Mouse (Mus musculus) left cerebral cortex, postnatal 25 days (tissue): ENCODE measurements around the gene Ccdc190. TPM values are rescaled to one million over a fixed set of nuclear protein-coding genes. Genes with fewer than 3 reads are reported as not detected.

Experiments used
- DNase-seq, 2 experiments: peaks; one replicate each; pipeline ENCODE4 v3.0.0; 2022; ENCODE audit warnings: low spot score in 2 of 2, mixed read lengths in 1 of 2
- intact Hi-C: fragments of 180-260 bp; cut with DNase I; formaldehyde crosslinking; loops from one replicate; pipeline ENCODE4 v1.15.1; 2025
- total RNA-seq, 2 experiments: library from RNA; stranded (reverse); gene quantifications; 2 replicates each; pipeline ENCODE4 v1.2.3; 2021

Gene Ccdc190
- total RNA-seq, 2 experiments from 2014 or later: 16.5 to 19.4 TPM

- intact Hi-C loops: no loop called here
- no peak for DNase-seq
These were observed 587 bp upstream of the Ccdc190 start for GRCm38 (mm10) chr1:169927753-169928369.

GRCm38 (mm10) chr1:169931698-169932097 is 3.2 kb downstream of the Ccdc190 start:
- DNase-seq: no peak
- intact Hi-C loops: no loop called here

- intact Hi-C loops: no loop called here
- DNase-seq: no peak
These were observed 3.8 kb downstream of the Ccdc190 start for GRCm38 (mm10) chr1:169932122-169932746.

DNA sequence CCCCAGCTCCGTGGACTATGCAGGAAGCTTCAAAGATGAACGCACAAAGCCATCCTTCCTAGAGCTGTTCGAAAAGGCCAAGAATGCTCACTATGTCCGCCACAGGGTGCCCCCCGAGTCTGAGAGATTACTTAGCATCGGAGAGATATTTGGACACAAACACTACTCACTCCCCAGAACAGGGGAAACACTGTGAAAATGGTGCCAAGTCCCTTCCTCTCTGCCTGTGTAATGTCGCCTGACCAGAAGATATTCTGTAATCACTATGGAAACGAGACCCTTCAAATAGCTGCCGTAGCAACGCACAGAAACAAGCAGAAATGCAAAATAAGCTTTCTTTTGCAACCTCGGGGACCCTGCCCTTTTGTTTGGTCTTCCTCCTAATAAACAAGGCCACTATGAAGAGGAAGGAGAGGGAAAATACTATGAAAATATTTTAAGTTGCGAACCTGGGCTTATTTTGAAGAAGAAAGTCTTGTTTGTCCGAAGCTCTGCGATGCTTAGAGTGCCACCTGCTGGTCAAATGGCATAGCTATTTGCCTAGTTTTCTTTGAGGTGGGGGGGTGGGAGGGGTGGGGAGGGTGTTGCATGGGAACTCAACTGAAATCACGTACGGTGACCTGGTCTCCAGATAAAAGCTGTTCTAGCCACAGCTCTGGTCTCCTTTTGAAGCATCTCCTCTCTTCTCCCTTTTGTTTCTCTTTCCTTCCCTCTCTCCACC is 5.7 kb downstream of the Ccdc190 start:
- peak; percentile 66 to 74 for DNase-seq
- intact Hi-C loops: no loop called here

- intact Hi-C loops: no loop called here
- DNase-seq: peak; percentile 56 to 75
These were observed 10.9 kb downstream of the Ccdc190 start for GRCm38 (mm10) chr1:169939345-169939744.

GRCm38 (mm10) chr1:169946004-169946403 is 17.6 kb downstream of the Ccdc190 start:
- intact Hi-C loops: no loop called here
- no peak for DNase-seq

GRCm38 (mm10) chr1:169947654-169948053 is 19.2 kb downstream of the Ccdc190 start:
- intact Hi-C loops: no loop called here
- no peak for DNase-seq

GRCm38 (mm10) chr1:169948280-169948679 is 19.8 kb downstream of the Ccdc190 start:
- no peak for DNase-seq
- intact Hi-C loops: no loop called here

- intact Hi-C loops: no loop called here
- DNase-seq: no peak
These were observed 20.4 kb downstream of the Ccdc190 start for GRCm38 (mm10) chr1:169948866-169949265.

DNA sequence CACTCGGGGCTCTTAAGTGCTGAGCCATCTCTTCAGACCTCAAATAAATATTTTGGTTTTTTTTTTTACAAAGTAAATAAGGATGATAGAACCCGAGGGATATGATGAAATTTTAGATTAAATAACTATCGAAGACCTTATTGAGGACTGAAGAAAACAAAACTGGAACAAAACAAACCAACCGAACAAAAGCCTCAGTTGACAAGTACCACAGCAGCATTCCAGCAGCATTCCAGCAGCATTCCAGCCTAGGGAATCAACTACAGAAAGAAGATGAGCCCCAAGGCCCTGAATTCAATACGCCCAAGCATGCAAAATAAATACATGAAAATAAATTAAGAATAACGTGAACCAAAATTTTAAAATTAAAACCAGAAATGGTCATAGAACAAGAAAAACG is 21.5 kb downstream of the Ccdc190 start:
- intact Hi-C loops: no loop called here

DNA sequence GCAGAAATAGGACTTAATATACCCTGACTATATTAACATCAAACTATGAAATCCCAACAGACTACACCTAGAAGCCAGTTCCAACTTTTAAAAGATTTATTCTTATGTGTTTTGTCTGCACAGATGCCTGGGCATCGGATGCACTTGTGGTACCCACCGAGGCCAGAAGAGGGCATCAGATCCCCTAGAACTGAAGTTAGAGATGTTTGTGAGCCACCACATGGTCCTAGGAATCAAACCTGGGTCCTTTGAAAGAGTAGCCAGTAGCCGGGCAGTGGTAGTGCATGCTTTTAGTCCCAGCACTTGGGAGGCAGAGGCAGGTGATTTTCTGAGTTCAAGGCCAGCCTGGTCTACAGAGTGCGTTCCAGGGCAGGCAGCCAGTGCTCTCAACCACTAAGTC is 22.2 kb downstream of the Ccdc190 start:
- intact Hi-C loops: no loop called here
- DNase-seq: no peak

More for the DNA sequence above, 21.5 kb downstream of the Ccdc190 start:
- no peak for DNase-seq

DNA sequence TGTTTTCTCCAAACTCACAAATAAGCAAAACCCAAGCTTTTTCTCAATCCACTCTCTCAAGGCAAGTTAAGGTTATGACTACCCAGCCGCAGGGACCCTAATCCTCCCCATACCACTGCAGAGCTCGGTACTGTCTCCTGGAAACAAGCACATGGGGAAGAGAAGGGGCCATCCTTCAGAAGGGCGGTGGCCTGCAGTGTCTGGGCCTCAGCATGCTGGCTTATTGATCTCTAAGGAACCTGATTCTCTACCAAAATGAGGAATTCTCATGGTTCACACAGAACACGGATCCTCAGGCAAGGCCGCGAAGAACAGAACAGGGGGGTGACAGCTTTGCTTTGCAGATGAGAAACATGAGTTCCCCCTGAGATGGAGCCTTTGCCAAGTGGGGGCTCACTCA is 23.1 kb downstream of the Ccdc190 start:
- intact Hi-C loops: no loop called here
- no peak for DNase-seq

DNA sequence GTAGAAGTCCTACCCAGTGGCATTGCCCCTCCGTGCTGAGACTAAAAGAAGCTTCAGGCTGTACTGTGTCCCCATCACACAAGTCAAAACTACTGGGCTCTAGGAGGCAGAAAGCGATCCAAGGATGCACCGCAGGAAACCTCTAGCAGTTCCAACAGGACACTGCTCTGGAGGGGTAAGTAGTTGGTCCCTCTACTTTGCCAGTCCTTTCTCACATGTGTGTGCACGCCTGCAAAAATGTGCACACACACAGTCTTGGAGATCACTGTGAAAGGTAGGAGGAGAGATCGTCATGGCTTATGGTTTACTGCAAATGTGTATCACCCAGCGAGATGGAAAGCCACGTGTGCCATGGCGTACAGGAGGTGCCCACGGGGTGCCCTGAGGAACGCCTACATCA is 24.2 kb downstream of the Ccdc190 start:
- intact Hi-C loops: no loop called here
- no peak for DNase-seq

GRCm38 (mm10) chr1:169953106-169953505 is 24.7 kb downstream of the Ccdc190 start:
- DNase-seq: no peak
- intact Hi-C loops: no loop called here

DNA sequence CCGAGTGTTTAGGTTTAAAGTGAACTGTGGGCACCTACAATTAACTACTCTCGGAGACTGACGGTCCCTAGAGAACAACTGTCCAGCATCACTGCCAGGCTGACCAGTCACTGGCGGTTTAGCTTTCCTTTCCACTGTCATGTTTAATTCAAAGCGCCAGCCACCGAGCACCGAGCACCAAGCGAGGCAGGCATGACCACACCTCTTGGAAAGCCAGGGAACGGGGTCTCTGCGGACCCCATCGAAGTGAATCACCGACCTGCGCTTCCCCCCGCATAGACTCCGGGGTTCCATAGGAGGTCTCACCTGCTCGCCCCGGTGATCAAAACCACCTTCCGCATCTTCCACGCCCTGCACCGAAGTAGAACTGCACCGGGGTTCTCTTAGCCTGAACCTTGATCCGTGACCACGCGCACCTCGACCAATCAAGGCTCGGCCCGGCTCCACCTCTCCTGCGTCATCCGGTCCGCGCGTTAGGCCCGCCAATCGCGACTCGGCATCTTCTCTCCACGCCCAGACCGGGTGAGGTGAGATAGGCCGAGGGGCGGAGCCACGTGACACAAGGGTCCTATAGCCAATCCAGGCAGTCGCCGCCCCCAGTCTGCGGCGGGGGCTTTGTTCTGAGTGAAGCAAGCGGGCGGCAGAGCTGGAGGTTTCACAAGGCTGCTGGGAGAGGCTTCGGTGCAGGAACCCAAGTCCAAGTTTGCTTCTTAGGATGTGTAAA is 40.5 kb downstream of the Ccdc190 start, which contains the start of gene Hsd17b7:
Gene Hsd17b7, minus strand, starts transcription at position 450 of the 724 bp plus-strand sequence.
- DNase-seq: peak; percentile 98 to 100
- intact Hi-C loops: loop anchor here (2.0 kb wide), 1 partner anchor 168 kb away; no protein-coding TSS in a partner anchor

DNA sequence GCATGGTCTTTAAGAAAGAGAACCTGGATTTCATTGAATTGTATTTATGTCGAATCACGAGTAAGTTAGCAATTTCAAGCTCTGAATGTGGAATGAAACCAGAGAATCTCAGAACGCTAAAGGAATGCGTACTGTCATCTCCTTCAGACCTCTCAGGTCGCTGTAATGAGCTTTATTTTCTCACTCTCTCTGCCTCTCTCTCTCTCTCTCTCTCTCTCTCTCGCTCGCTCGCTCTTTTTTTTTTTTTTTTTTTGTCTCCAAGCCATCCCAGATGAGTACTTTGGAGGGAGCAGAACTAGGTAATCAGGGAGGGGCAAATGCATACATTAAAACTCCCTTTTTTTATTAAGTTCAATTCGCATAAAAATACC is 41.1 kb downstream of the Ccdc190 start:
- no peak for DNase-seq

GRCm38 (mm10) chr1:169970936-169971335 is 42.5 kb downstream of the Ccdc190 start:
- DNase-seq: no peak
- intact Hi-C loops: no loop called here

More for the DNA sequence above, 41.1 kb downstream of the Ccdc190 start:
- intact Hi-C loops: loop anchor here (2.0 kb wide), 1 partner anchor 167 kb away; no protein-coding TSS in a partner anchor

DNA sequence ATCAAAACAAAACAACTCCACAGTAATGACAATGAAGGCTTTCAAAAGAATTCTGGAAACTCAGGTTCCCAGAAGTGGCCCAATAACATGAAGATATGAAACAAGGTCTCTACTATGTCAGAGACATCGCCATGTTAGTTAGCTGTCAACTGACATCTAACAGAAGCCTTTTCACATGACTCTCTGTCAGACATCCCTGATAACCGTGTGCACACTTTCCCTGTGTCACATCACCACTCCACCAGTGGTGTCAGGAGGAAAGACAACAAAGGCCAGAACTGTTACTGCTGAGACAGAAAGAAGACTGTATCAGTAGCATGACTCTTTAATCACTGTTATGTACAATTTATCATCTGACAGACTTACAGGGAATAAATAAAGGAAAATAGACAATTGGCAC is 43.5 kb downstream of the Ccdc190 start:
- intact Hi-C loops: no loop called here
- no peak for DNase-seq

DNA sequence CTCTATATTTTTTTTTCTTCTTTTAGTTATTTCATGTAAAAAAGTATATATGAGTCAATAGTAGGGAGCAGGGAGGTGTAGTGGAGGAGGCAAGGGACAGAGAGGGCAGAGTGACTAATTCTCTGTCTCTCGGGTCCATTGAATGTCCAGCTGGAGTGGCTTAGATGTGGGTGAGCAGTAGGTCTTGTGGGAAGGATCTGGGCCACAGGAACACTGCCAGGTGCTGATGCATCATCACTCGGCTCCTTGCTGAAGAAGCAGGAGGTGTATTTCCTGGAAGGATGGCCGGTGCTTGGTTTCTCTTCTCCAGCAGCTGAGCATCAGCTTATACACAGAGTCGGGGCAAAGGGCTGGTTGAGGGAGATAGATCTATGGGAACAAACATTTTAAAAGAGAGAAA is 49.2 kb downstream of the Ccdc190 start:
- DNase-seq: peak in 1 of 2 experiments; percentile 16
- intact Hi-C loops: no loop called here
